Mouse (Mus musculus) forebrain, embryonic 13.5 days (tissue): ENCODE results near the gene Ly6g5b. TPM values are rescaled to one million over a fixed set of nuclear protein-coding genes. Genes with fewer than 3 reads are reported as not detected.

Experiments
- ATAC-seq: fragments of 200-750 bp; cut with Nextera tagmentation; 2 replicates; pipeline ENCODE4 v1.8.0; 2017
- H3K27ac ChIP-seq: fragments of 300-500 bp; sonication (generic); 2 replicates; pipeline ENCODE4 v1.5.1; 2015; ENCODE audit warnings: inconsistent platforms, mild to moderate bottlenecking, moderate library complexity
- H3K27me3 ChIP-seq: fragments of 300-500 bp; sonication (generic); 2 replicates; pipeline ENCODE4 v1.6.1; 2015; ENCODE audit warnings: mild to moderate bottlenecking, inconsistent platforms
- H3K36me3 ChIP-seq: fragments of 300-500 bp; sonication (generic); 2 replicates; pipeline ENCODE4 v1.6.1; 2015; ENCODE audit warnings: mild to moderate bottlenecking, inconsistent platforms; ENCODE audit not compliant: poor library complexity, severe bottlenecking
- H3K4me1 ChIP-seq: fragments of 300-500 bp; sonication (generic); 2 replicates; pipeline ENCODE4 v1.6.1; 2015; ENCODE audit warnings: inconsistent platforms
- H3K4me2 ChIP-seq: fragments of 300-500 bp; sonication (generic); 2 replicates; pipeline ENCODE4 v1.6.1; 2015; ENCODE audit warnings: inconsistent platforms, mild to moderate bottlenecking, moderate library complexity
- H3K4me3 ChIP-seq: fragments of 300-500 bp; sonication (generic); 2 replicates; pipeline ENCODE4 v1.5.1; 2015; ENCODE audit warnings: mild to moderate bottlenecking, inconsistent platforms
- H3K9ac ChIP-seq: fragments of 300-500 bp; sonication (generic); 2 replicates; pipeline ENCODE4 v1.6.1; 2015; ENCODE audit warnings: mild to moderate bottlenecking, inconsistent platforms
- H3K9me3 ChIP-seq: fragments of 300-500 bp; sonication (generic); replicated peaks from 2 replicates; pipeline ENCODE4 v1.6.1; 2016; ENCODE audit warnings: inconsistent platforms
- WGBS: fragments of 180-500 bp; shearing (Covaris S2); methylation state at CpG from one replicate; pipeline ENCODE4 v1.1.7; 2015; 5-methylcytosine and 5-hydroxymethylcytosine counted together
- polyA plus RNA-seq: library from polyadenylated mRNA; unstranded; fragments of >200 nt; fragmentation: Nextera tagmentation; extraction: Ambion mirVana; gene quantifications from 2 replicates; pipeline ENCODE4 v1.2.1, GENCODE M21; 2015

Ly6g5b gene
- polyA plus RNA-seq, result 1.2 and 1.3 TPM in 2 replicates

DNA sequence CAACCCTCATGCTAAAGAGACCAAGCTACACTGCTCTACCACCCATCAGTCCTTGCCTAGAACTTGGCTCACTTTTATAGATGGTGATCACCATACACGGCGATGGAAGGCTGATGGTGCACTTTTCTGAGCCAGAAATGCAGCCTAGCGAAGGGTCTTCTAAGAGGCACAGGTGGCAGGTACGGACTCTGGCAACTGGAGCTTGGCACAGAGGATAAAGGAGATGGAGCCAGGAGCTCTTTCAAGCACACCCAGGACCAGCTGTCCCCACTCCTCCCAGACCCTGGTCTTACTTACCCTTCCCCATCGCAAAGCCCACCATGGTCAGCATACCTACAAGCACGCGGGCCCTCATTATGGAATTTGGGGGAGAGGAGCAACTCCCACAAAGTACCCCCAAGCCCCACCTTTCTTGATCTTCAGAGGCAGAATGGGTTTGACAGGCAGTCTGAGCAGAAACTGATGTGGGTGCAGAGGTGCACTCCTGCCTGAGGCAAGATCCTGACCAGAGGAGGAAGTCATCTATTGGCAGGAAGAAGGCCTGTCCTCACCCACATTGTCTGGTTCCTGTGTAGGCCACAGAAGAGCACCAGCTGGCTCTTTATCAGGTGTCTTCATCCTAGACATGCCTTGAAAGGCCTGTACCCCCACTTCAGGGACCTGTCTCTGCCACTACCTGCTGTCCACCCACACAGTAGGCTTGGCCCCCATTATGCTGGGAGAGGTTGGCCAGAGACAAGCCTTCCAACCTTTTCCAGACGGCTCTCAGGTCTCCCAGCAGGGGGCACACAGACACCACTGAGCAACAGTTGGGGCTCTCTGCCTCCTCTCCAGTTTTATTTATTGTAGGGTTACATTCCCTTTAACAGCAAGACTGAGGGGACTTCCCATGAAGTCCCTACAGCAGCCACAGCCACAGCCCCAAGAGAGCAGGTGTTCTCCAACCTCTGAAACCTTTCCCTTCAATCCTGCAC is at the start of gene Ly6g5b:
Gene Ly6g5b, minus strand, starts transcription at position 383 of the 974 bp plus-strand sequence.
- Histone ChIP-seq H3K9me3 (no peaks in the 10 kb centered on the region), H3K4me3 (no peak within 1 kb of the TSS), H3K36me3 (peaks cover 52% of the 10 kb centered on the region), H3K27ac (no peak within 1 kb of the TSS), H3K27me3 (no peaks in the 10 kb centered on the region), H3K4me2 (no peak within 1 kb of the TSS), H3K9ac (no peak within 1 kb of the TSS; the same call in 1 of the 2 replicates), H3K4me1 (peaks cover 9% of the 10 kb centered on the region)
- WGBS, result 85% methylated on average over 8 of the region's 8 CpGs
- ATAC-seq, result no peak

DNA sequence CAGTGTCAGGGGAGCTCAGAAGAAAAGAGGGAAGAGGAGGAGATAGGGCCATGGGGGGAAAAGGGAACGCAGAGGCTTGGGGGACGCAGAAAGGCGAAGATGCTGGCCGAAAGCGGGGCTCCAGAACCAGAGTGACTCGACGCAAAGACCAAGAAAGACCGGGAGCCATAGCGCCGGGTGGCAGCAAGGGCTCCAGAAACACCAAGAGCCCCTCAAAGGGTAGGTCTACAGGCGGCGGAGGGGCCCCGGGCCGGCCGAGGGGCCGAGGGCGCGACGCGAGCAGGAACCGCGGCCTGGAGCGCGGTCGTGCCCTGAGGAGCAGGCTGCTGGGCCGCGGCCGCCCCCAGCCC is 49.0 kb upstream of the Ly6g5b start:
- Histone ChIP-seq H3K4me1 (peaks cover 36% of the 10 kb centered on the region), H3K4me3 (peak overlapping the region; percentile 100), H3K27ac (peak overlapping the region; percentile 97), H3K9me3 (no peaks in the 10 kb centered on the region), H3K9ac (peak overlapping the region; percentile 100), H3K27me3 (no peaks in the 10 kb centered on the region), H3K36me3 (peaks cover 35% of the 10 kb centered on the region), H3K4me2 (peak overlapping the region; percentile 99)
- 0% methylated on average over 27 of the region's 28 CpGs for WGBS
- ATAC-seq, result no peak

DNA sequence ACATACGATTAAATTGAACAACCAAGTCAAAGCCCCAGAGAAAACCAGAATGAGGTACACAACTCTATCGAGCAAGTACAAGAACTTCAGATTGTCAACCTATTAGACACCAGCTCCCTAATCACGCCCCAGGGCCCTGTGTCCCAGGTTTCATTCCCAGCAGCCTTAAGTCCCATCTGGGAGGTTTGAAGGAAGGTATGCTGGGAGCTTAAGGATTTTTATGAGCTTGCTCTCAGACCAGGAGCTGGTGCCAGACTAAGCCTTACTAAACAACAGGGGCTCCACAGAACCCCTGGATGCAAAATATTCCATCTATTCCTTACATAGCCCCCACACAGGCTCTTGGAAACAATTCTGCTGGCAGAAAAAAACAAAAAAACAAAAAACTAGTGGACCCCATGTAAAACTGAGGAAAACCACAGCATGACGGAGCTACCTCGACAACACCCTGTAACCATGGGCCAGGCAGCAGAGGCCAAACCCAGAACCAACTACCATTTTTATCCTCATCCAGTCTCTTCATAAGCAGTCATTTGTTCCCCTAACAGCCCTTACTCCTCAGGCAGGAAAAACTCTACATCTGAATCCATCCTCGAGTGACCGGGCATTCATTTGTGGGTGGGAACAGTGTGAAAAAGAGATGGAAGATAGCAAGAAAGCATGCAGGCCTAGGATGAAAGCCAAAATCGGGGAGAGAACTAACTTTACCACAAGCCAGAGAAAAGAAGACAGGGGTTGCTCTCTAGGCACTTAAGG is 48.3 kb upstream of the Ly6g5b start:
- H3K27ac ChIP-seq, result peak overlapping the region; percentile 97
- no peak for ATAC-seq
- peak overlapping the region; percentile 100 for H3K4me3 ChIP-seq
- H3K4me1 ChIP-seq, result peaks cover 36% of the 10 kb centered on the region
- whole genome bisulfite sequencing, result 16% methylated on average over 8 of the region's 8 CpGs
- no peaks in the 10 kb centered on the region for H3K9me3 ChIP-seq
- H3K4me2 ChIP-seq, result peak overlapping the region; percentile 99
- H3K27me3 ChIP-seq, result no peaks in the 10 kb centered on the region
- peak overlapping the region; percentile 100 for H3K9ac ChIP-seq
- peaks cover 42% of the 10 kb centered on the region for H3K36me3 ChIP-seq

DNA sequence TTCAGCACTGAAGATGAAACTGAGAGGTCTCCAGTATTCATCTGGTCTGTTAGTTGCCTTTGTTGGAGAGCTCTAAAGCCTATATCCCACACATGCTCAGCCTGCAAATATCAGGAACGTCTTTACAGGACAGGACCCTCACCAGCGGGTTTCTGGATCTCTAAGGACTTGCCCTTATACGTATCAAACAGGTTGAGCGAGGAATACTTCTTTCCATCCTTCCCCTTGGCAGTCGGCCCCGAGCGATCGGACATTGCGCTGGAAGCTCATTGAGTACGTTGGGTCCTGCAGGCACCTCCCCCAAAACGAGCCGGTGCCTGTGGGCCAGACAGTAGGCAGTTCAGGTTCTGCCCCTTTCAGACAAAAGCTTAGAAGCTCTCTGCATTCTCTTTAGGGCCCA is 47.5 kb upstream of the Ly6g5b start:
- no peak for ATAC-seq
- Histone ChIP-seq H3K27me3 (no peaks in the 10 kb centered on the region), H3K9me3 (no peaks in the 10 kb centered on the region), H3K9ac (peak overlapping the region; percentile 100), H3K4me3 (peak overlapping the region; percentile 100), H3K27ac (peak overlapping the region; percentile 97; the same call in 1 of the 2 replicates), H3K4me2 (peak overlapping the region; percentile 99), H3K36me3 (peaks cover 50% of the 10 kb centered on the region), H3K4me1 (peaks cover 36% of the 10 kb centered on the region)
- WGBS, result 43% methylated on average over 12 of the region's 12 CpGs

DNA sequence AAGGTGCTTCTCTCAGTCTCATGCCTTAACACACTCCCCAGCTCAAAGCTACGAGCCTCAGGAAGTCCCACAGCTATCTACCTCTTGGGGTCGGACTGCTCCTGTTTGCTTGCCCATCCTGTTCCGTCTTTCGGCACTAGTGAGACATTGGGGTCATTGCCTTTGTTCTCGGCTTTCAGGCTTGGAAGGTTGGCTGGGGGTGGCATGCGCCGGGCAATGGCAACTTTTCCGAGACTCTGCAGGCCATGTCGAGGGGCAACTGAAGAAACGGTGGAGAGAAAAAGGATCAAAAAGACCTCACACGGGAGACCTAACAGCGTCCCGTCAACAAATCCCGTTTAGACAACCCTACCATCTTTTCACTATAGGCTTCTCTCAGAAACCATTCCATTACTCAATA is 46.9 kb upstream of the Ly6g5b start:
- no peaks in the 10 kb centered on the region for H3K27me3 ChIP-seq
- no peaks in the 10 kb centered on the region for H3K9me3 ChIP-seq
- ATAC-seq, result no peak
- peak overlapping the region; percentile 99 for H3K4me2 ChIP-seq
- 79% methylated on average over 14 of the region's 14 CpGs for WGBS
- H3K27ac ChIP-seq, result no peak overlapping the region
- peaks cover 56% of the 10 kb centered on the region for H3K36me3 ChIP-seq
- H3K4me1 ChIP-seq, result peaks cover 36% of the 10 kb centered on the region
- peak overlapping the region; percentile 100 for H3K4me3 ChIP-seq
- peak overlapping the region; percentile 100 for H3K9ac ChIP-seq

DNA sequence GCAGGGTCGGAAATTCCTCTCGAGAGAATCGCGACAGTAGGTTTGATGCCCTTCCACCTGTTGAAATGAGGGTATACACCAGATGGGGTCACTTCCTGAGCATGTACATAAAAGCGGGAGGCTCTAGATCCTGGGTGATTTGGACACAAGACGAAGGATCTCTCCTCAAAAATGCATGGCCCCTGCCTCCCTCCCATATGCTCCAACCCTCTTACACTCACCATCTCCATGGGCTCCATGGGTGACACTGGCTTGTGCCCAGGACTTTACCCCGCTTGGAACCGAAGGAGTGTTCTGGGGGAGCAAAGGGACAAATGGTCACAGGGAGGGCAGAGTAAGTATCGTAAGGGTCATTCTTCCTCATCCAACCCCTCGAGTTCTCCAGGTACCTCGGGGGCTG is 46.2 kb upstream of the Ly6g5b start:
- ATAC-seq, result no peak
- Histone ChIP-seq H3K9ac (no peak overlapping the region), H3K4me3 (no peak overlapping the region; the same call in 1 of the 2 replicates), H3K36me3 (peaks cover 63% of the 10 kb centered on the region), H3K9me3 (no peaks in the 10 kb centered on the region), H3K4me1 (peaks cover 33% of the 10 kb centered on the region), H3K27me3 (no peaks in the 10 kb centered on the region), H3K4me2 (peak overlapping the region; percentile 99), H3K27ac (no peak overlapping the region)
- WGBS, result 90% methylated on average over 11 of the region's 11 CpGs

DNA sequence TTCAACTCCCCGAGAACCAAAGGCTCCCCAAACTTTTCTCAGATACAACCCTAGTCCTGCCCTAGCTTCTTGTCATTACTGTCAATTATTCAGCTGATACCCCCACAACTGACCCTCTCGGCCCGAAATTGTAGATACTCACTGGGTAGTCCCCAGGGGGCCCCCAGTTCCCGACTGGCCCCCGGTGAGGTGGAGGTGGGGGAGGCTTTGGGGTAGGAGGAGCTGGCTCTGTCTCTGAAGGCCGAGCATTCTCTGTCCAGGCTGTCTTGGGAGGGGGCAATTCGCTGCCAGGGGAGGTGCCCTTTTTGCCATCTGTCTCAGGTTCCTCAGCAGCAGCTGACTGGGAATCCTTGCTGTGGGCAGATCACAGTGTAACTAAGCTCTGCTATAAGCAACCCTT is 44.4 kb upstream of the Ly6g5b start:
- no peak for ATAC-seq

DNA sequence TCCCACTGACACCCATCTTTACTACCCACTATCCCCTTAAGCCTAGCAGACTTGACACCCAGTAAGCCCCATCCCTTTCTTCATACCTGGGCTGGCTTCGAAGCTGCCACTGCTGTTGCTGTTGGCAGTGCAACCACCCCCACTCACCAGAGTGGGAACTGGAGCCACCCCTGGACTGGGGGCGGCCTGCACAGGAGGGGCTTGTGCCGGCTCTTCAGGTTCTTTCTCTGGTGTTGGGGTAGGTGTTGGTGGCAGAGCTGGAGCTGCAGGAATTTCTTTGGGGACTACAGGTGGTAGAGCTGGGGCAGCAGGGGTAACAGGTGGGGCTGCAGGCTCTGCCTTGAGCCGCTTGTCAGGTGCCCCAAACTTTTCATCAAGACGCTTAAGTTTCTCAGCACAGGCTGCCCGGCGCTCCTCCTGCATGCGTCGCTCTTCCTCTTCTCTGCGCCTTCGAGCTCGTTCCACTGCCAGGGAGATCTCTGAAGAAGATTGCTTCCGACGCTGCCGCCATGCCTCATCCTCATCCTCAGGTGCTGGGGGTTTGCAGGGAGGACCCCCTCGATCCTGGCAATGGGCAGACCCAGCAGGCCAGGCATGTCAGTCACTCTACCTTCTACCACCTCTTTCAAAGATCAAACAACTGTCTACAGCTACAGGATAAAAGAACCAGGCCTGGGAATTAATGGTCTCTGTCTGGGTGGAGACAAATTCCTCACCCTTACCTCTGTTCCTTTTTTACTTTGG is 43.8 kb upstream of the Ly6g5b start:
- 97% methylated on average over 16 of the region's 16 CpGs for WGBS
- no peak overlapping the region for H3K9ac ChIP-seq
- no peaks in the 10 kb centered on the region for H3K27me3 ChIP-seq

More for the DNA sequence above, 44.4 kb upstream of the Ly6g5b start:
- WGBS, result 88% methylated on average over 7 of the region's 7 CpGs
- Histone ChIP-seq H3K36me3 (peaks cover 81% of the 10 kb centered on the region), H3K4me2 (no peak overlapping the region), H3K9ac (no peak overlapping the region), H3K27me3 (no peaks in the 10 kb centered on the region), H3K4me3 (no peak overlapping the region), H3K9me3 (no peaks in the 10 kb centered on the region), H3K4me1 (peaks cover 25% of the 10 kb centered on the region), H3K27ac (no peak overlapping the region)

DNA sequence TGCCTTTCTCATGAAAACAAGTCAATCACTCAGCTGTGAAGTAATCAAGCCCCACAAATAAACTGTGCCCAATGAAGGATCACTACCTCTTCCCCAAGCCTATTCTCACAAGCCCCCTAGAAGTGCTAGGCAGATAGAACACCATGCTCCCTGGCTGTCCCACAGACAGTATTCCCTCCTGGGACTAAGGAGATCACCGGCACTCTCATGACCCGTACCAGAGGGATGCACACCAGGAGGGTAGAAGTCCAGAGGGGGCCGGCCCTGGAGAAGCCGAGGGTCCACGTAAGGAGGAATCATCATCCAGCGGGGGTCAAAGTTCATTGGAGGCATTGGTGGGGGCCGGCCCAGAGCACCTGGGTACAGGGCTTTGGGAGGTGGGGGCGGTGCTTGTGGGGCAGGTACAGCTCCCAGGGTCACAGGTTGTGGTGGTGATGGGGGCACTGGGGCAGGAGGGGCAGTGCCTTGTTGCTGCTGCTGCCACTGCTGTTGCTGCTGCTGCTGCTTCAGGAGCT is 42.5 kb upstream of the Ly6g5b start:
- Histone ChIP-seq H3K4me1 (peaks cover 14% of the 10 kb centered on the region), H3K27me3 (no peaks in the 10 kb centered on the region), H3K27ac (no peak overlapping the region), H3K4me3 (no peak overlapping the region), H3K9ac (no peak overlapping the region), H3K9me3 (no peaks in the 10 kb centered on the region), H3K36me3 (peaks cover 100% of the 10 kb centered on the region), H3K4me2 (no peak overlapping the region)
- no peak for ATAC-seq
- 97% methylated on average over 8 of the region's 8 CpGs for WGBS

More for the DNA sequence above, 43.8 kb upstream of the Ly6g5b start:
- no peaks in the 10 kb centered on the region for H3K9me3 ChIP-seq
- no peak overlapping the region for H3K27ac ChIP-seq
- no peak for ATAC-seq
- no peak overlapping the region for H3K4me3 ChIP-seq
- H3K4me2 ChIP-seq, result no peak overlapping the region
- peaks cover 25% of the 10 kb centered on the region for H3K4me1 ChIP-seq
- H3K36me3 ChIP-seq, result peaks cover 87% of the 10 kb centered on the region

DNA sequence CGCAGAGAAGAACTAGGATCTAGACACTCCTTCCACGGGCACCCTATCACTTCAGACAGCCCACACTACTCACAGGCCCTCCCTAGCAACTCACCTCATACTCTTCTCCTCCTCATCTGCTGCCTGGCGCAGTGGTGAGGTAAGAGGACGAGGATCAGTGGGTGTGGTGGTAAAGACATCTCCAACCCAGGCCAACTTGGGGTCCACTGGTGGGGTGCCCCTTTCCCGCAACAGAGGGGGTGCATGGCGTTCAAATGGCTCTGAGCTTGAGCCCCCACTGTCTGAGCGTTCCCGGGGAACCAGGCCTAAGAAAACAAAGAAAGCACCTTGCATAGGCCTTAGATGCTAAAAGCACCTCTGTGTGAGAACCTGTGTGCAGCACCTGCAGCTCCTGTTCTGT is 42.0 kb upstream of the Ly6g5b start:
- 94% methylated on average over 8 of the region's 8 CpGs for WGBS
- Histone ChIP-seq H3K27me3 (no peaks in the 10 kb centered on the region), H3K4me1 (peaks cover 9% of the 10 kb centered on the region), H3K9ac (no peak overlapping the region), H3K4me2 (no peak overlapping the region), H3K4me3 (no peak overlapping the region), H3K27ac (no peak overlapping the region), H3K36me3 (peaks cover 100% of the 10 kb centered on the region), H3K9me3 (no peaks in the 10 kb centered on the region)
- no peak for ATAC-seq

DNA sequence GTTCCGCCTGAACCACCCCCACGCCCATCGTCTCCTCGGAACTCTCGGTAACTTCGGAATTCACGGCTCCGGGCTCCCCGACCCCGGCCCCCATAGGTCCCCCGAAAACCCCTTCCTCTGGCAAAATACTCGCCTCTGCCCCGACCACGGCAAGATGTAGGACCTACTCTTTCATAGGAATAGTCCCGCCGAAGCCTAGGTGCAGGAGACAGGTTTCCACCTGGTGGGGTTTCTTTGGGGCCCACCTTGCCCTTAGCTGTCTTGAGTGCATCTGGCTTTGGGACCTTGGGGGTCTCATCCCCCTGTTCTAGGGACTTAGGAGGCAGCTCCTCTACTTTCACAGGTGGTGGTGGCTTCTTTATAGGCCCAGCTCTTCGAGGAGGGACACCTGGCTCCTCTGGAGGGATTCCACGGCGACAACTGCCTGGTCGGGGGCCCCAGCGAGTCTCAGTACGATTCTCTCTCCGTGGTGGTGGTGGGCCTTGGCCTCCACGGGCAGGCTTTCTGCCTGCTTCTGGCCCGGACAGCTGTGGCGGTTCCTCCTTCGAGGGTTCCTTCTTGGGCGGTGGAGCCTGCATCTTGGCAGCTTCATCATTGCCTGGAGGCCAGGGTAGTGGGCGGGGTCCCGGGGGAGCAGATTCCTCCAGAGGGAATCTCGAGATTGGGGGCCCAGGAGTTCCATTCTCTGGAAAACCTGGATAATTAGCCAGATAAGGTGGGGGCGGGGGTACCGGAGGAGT is 41.4 kb upstream of the Ly6g5b start:
- Histone ChIP-seq H3K36me3 (peaks cover 100% of the 10 kb centered on the region), H3K4me3 (no peak overlapping the region), H3K9me3 (no peaks in the 10 kb centered on the region), H3K27me3 (no peaks in the 10 kb centered on the region), H3K27ac (no peak overlapping the region), H3K9ac (no peak overlapping the region), H3K4me1 (peaks cover 3% of the 10 kb centered on the region; the same call in 1 of the 2 replicates), H3K4me2 (no peak overlapping the region)
- no peak for ATAC-seq
- WGBS, result 92% methylated on average over 33 of the region's 33 CpGs
